Mouse (Mus musculus): Measurements from ENCODE around the gene Gm2001.
"Not testable (repeated sequence)": the region's sequence is repeated elsewhere in the genome, so short reads cannot be mapped to it uniquely, and the experiment has no call there.

Gm2001 gene

DNA sequence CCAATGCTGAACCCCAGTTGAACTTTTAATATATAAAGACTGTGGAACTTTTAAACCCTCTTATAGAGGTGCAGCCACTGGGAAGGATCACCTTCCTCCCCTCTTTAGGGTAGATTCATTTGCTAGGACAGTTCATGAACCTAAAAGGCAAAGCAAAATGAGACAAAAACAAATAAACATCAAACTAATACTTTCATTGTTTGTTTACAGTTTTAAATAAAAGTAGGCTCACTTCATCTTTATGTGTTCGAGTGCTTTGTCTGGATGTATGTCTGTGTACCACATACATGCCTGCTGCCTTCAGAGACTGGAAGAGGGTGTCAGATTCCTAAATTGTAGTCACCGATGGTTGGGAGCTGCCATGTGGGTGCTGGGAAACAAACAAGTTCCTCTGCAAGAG is at the start of gene Gm2001:
TSS of gene Gm2001 (minus strand) at position 101 of the 400 bp plus-strand sequence.
- not testable (repeated sequence) for DNase-seq (ENCODE audit: low spot score)

DNA sequence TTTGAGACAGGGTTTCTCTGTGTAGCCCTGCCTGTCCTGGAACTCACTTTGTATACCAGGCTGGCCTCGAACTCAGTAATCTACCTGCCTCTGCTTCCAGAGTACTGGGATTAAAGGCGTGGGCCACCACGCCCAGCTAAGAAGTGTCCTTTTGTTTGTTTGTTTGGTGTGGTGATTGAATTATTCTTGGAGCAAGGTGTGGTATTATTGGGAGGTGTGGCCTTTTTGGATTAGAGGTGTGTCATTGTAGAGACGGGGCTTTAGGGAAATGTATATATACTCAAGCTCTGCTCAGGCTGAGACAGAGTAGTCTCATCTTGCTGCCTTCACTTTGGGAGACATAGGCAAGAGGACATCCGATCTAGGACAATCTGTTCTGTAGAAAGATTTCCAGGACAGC is 31.6 kb upstream of the Gm2001 start, which contains the start of gene Gm2016:
TSS of gene Gm2016 (plus strand) at position 301 of the 400 bp plus-strand sequence.
- not testable (repeated sequence) for DNase-seq (ENCODE audit: low spot score)

DNA sequence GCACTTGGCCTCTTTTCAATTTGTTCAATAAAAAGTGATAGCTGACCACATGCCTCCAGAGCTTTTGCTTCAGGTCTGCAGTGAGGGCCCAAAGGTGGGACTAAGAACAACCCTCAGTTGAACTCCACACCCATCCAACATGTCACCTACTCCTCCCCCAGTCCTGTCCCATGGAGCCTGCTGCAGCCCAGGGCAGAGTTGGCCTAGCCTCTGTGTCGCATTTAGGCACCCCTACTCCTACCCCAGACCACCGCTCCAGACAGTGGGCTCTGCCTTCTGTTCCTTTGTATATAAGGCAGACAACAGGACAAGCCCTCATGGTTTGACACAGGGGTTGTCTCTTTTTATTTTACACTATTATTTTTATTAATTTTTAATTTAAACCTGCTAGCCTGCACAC is 21.9 kb upstream of the Gm2001 start:
- not testable (repeated sequence) for DNase-seq (ENCODE audit: low spot score)

DNA sequence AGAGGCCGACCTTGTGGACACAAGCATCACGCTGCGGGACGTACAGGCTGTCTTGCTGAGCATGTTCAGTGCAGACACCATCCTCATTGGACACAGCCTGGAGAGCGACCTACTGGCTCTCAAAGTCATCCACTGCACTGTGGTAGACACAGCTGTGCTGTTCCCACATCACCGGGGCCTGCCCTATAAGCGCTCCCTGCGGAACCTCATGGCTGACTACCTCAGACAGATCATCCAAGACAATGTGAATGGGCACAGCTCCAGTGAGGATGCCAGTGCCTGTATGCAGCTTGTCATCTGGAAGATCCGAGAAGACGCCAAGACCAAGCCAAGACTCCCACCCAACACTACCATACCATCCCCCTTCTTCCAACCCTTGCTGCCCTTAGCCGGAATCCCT is 21.5 kb upstream of the Gm2001 start:
- not testable (repeated sequence) for DNase-seq (ENCODE audit: low spot score)

DNA sequence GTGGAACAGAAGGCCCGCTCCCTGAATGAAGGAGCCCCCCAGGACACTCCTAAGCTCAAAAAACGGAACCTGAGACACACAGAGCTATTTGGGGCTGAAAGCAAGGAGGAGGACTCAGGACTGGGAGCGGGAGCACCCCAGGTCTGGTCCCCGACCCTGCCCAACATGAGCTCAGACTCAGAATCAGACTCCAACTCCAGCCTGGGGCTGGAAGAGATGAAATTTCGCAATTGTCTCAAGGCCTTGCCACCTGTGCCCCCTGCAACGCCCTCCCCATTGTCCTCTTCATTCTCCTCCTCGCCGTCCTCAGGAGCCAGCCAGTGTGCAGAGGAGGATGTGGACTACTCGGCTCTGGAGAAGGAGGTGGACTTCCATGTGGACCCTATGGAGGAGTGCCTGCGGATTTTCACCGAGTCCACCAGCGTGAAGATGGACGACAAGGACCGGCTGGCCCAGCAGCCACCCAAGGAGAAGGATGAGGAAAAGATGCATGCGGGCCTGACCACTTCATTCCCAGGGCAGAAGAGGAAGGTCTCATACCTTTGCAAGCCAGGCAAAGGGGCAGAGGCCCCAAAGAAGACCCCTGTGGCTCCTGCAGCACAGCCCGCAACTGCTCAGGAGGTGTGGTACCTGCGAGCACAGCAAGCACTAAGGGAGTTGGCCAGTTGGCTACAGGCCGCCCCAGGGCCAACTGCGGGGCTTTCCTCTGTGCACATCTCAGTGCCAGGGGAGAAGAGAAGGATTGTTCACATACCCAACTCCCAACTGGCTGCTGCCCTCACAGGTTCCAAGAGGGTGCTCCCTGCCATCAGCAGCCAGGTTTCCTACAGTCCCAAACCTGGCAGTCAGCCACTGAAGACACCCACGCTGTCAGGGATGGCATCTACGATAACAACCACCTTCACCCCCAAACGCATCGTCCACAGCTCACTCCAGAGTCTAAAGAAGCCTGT is 19.9 kb upstream of the Gm2001 start:
- not testable (repeated sequence) for DNase-seq (ENCODE audit: low spot score)

DNA sequence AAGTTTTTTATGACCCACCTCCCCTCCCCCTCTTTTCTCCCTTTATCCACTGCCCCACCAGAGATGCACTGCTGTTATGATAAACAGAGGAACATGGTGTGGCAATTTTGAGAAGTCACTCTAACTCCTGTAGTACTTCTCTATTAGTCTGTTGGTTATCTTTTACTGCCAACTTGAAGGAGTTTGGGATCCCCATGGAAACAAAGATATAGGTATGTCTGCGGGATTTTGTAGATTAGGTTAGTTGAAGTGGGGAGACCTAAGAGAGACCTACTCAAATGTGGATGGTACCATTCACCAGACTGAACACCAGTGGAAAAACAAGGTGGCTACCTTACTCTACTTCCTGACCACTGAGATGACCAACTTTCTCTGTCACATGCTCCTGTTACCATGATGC is 13.9 kb upstream of the Gm2001 start:
- DNase-seq (ENCODE audit: low spot score) = not testable (repeated sequence)

DNA sequence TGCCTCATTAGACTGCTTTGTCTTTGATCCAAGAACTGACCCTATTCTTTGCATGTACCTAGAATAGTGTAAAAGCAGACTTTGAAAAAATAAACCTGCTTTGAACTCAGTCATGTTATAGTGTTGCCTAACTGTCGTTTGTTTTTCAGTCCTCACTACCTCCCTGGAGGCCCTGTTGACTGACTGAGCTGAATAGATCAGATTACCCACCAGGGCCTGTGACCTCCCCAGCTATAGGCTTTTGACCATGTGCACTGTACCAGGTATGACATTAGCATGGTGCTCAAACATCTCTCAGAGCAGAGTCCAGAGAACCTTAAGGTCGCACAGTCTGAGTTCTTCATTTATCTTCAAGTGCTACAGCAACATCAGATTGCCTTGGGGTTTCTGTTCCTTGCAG is 8.5 kb upstream of the Gm2001 start:
- DNase-seq (ENCODE audit: low spot score) = not testable (repeated sequence)

DNA sequence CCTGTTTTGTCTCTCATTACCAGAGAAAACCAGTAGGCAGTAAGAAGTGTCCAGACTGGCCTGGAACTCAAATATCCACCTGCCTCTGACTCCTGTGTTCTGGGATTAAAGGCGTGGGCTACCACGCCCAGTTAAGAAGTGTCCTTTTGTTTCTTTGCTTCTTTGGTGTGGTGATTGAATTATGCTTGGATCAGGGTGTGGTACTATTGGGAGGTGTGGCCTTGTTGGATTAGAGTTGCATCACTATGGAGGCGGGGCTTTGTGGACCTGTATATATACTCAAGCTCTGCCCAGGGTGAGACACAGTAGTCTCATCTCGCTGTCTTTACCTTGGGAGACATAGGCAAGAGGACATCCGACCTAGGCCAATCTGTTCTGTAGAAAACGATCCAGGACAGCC is 25.9 kb downstream of the Gm2001 start, which contains the start of gene BB287469:
TSS of gene BB287469 (plus strand) at position 301 of the 400 bp plus-strand sequence.
- not testable (repeated sequence) for DNase-seq (ENCODE audit: low spot score)

DNA sequence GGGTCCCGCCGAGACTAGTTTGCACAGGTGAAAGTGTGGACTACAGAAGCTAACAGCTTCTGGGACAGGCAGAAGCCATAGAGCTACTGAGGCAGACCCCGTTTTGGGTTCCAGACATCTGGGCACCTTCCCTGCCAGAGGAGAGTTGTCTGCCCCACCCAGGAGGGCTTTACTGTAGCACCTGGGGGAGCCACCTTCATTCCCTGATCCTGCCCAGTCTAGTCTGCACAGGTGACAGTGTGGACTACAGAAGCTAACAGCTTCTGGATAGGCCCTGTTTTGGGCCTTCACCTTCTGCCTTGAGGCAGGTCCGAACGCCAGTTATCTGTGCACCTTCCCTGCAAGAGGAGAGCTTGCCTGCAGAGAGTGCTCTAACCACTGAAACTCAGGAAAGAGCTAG is 44.2 kb downstream of the Gm2001 start:
- DNase-seq (ENCODE audit: low spot score) = not testable (repeated sequence)

DNA sequence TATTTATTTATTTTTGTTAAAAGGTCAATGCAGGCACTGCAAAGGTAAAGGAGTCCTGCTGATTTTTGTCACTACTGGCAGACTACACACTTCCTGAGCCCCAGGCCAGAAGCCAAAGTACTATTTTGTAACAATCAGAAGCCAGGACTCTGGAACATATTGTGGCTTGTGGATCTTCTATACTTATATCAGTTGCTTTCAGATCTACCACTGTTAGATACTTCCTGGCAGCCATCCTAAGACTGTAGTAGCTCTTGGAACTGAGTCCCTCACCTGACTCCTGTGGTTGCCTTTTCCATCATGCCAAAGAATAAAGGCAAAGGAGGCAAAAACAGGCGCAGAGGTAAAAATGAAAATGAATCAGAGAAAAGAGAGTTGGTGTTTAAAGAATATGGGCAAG is 46.9 kb downstream of the Gm2001 start, which contains the start of gene Gm21936:
TSS of gene Gm21936 (plus strand) at position 301 of the 400 bp plus-strand sequence.
- not testable (repeated sequence) for DNase-seq (ENCODE audit: low spot score)
